Mouse (Mus musculus): ENCODE results near the gene Rwdd2b.

GRCm38 (mm10) chr16:87445528-87445927 lies 5.2 kb upstream of the Rwdd2b start:
- TF ChIP-seq POLR2A (IDR thresholded peaks at IDR 0.05; ENCODE audit: low read depth, low read length) (no peak), CTCF (IDR thresholded peaks at IDR 0.05; ENCODE audit: borderline replicate concordance, insufficient read depth, low read length) (no peak)

All from embryonic fibroblast, embryonic 13.5 days (primary cell).